17 mouse cellular contexts compared by ENCODE assay signal in genomic region chr6:7852919-7853318, GRCm38 (mm10).
"Had no signal": no experiment of that assay in that cellular context is flagged by ENCODE, and none has a peak within 500 bp of the region (broad histone marks: within the 10 kb centered on the region; RNA-seq: fewer than 3 reads in every experiment).

No protein-coding gene starts in this region.

- H3K4me2 ChIP-seq: limb, embryonic 13.5 days; midbrain, embryonic 13.5 days; neural tube, embryonic 15.5 days had no signal

- H3K9ac ChIP-seq: limb, embryonic 13.5 days; midbrain, embryonic 13.5 days; neural tube, embryonic 15.5 days had no signal

- DNase-seq: kidney, adult 11 months; kidney, adult 9 months; left cerebral cortex, postnatal 4 days; lung, adult 2 months; lung, postnatal 10 days; lung, postnatal 4 days; right cerebral cortex, adult 18-20 months; right cerebral cortex, postnatal 25 days; thymus, adult 18-20 months; thymus, postnatal 14 days had no signal

- ATAC-seq: midbrain, embryonic 13.5 days had no signal

- H3K4me3 ChIP-seq: limb, embryonic 13.5 days; megakaryocyte, embryonic 14.5 days; midbrain, embryonic 13.5 days; myocyte; neural tube, embryonic 15.5 days had no signal

- H3K9me3 ChIP-seq: limb, embryonic 13.5 days; megakaryocyte, embryonic 14.5 days; midbrain, embryonic 13.5 days; neural tube, embryonic 15.5 days had no signal

- H3K27me3 ChIP-seq: limb, embryonic 13.5 days; megakaryocyte, embryonic 14.5 days; midbrain, embryonic 13.5 days; neural tube, embryonic 15.5 days had no signal

- H3K27ac ChIP-seq: kidney, postnatal 0 days; limb, embryonic 13.5 days; midbrain, embryonic 13.5 days; neural tube, embryonic 15.5 days; stomach, postnatal 0 days had no signal

- H3K36me3 ChIP-seq: limb, embryonic 13.5 days; midbrain, embryonic 13.5 days; neural tube, embryonic 15.5 days had no signal
